Mouse (Mus musculus) adrenal gland, postnatal 25 days (tissue): ENCODE measurements around the gene Gba2. TPM values are rescaled to one million over a fixed set of nuclear protein-coding genes. Genes with fewer than 3 reads are reported as not detected.
"Not testable (repeated sequence)": the region's sequence is repeated elsewhere in the genome, so short reads cannot be mapped to it uniquely, and the experiment has no call there.

Source experiments
- DNase-seq: peaks from one replicate; pipeline ENCODE4 v3.0.0; 2021; ENCODE audit warnings: mixed read lengths
- long read RNA-seq: library from polyadenylated mRNA; stranded (forward); transcript quantifications from one replicate; pipeline ENCODE4 v2.0.0, GENCODE M21; 2021
- total RNA-seq: library from RNA; stranded (reverse); gene quantifications from 2 replicates; pipeline ENCODE4 v1.2.3, GENCODE M21; 2021

Gba2 gene
- 11.9 and 15.4 TPM in 2 replicates for total RNA-seq
- long read RNA-seq, transcript Gba2-201 (17 exons, 3,544 nt): major isoform, 27 of 37 reads
- long read RNA-seq, partial matches to known transcripts: 5 of 37 reads
- long read RNA-seq, other reads (novel, unspliced or antisense): 5 of 37 reads

- DNase-seq: peak; percentile 92
Measured at GRCm38 (mm10) chr4:43578376-43579204, at the start of gene Gba2, which contains the start of gene Rgp1. TSS of gene Gba2 (minus strand) at chr4:43578873. TSS of gene Rgp1 (plus strand) at chr4:43578715.

- DNase-seq: no peak
Measured at GRCm38 (mm10) chr4:43620146-43620778, 41.6 kb upstream of the Gba2 start.

DNA sequence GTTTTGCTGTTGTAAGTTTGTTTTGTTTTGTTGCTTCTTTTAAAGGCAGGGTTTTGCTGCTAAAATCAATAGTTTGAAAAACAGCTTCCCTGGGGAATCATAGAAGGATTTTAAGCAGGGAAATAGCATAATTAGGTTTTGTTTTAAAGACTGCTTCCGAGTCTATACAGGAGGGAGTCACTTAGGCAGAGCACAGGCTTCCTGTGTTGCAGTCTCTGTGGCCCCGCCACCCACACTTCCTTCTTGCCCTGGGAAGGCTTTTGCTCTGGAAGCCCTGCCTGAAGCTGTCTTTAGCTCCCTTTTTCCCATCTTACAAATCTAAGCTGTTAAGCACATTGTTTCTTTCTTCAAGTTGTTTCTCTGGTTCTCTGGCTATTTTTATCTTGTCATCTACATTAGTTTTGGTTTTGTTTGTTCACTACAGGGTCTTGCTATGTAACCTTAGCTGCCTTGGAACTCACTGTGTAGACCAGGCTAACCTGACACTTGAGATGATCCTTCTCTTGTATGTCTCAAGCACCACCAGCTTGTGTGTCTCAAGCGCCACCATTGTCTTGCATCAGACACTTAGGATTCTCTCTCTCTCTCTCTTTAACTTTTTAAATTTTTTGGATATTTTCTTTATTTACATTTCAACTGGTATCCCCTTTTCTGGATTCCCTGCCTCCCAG, 34.5 kb upstream of the Gba2 start:
- DNase-seq: no peak

DNA sequence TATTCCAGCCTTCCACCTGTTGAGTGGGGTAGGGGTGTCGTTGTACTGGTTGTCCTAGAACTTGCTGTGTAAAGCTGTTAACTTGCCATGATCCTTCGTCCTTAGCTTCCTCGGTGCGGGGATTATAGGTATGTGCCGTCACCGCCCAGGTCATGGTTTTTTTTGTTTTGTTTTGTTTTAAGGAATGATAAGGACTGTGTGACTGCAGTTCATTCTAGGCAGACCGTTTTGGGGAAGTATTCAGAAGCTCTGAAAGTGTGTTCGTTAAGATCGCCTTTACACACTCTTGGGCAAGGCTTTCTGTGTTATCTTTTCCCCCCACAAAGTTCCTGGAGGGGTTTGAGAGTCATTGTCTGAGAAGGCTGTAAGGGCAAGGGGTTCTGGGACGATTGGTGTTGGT, 33.9 kb upstream of the Gba2 start:
- no peak for DNase-seq

DNA sequence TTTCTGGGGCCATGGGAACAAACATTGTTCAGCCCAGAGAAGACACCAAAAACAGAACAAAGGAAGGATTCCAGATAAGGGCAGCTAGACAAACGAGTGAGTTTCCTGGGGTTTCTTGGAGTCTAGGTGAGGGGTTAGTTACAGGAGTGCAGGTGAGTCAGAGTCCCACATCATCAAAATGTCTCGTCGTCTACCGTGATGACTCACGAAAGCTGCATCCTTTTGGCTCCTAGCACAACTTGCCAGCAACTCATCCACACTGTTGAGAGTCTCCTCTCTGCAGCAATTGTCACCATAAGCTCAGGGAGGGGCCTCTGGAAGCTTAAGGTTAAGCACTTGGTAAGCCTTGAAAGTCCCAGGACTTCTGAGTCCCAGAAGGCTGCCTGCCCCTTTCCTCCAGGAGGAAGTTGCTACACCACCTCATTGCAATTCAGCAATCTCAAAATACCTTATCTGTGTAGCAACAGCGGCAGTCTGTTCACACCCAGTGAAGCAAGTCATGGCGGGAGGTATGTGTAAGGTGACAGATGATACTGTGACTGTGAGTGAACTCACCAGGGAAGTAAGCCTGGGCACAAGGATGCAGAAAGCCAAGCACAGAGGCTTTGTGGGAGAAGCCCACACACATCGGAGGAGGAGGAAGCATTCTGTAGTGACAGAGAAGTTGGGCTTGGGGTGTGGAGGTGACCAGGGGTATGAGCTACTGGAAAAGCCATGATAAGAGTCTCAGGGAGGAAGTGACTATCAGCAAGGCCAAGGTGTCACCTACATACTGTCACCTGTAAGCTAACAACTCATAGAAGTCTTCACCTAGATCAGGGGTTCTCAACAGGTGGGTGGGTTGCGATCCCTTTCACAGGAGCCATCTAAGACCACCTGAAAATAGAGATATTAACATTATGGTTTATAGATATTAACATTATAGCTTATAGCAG, 26.3 kb upstream of the Gba2 start:
- no peak for DNase-seq

- no peak for DNase-seq
Measured at GRCm38 (mm10) chr4:43604099-43604498, 25.4 kb upstream of the Gba2 start.

DNA sequence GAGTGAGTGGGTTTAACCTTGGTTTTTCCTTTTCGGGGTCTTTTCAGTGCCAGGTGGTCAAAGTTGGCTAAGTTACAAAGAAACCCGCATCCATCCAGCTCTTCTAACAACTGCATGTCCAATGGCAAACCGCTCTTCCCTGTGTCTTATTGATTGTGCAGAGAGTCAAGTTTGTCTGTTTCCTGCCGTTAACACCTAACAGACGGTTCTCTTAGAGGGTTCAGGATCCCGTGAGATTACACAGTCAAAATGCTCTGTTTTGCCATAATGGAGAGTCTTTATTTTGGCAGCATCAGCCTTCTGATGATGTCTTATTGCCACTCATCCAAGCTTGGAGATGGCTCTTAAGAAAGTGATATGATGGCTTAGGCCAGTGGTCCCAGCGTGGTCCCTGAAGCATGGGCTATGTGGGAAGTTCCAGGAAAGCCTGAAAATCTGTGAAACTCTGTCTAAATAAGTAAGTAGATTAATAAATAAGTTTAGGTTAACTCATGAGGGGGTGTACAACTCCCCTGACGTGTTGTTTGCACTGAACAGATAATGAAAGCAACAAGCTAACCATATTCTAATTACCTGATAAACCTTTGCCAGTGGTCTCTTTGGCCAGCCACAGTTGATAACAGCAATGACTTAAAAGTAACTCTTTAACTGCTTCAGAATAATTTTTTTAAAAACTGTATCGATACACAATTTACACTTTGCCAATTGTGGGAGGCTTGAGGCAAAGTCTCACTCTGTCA, 21.7 kb upstream of the Gba2 start:
- DNase-seq: no peak

- DNase-seq: no peak
Measured at GRCm38 (mm10) chr4:43598650-43599380, 20.1 kb upstream of the Gba2 start.

DNA sequence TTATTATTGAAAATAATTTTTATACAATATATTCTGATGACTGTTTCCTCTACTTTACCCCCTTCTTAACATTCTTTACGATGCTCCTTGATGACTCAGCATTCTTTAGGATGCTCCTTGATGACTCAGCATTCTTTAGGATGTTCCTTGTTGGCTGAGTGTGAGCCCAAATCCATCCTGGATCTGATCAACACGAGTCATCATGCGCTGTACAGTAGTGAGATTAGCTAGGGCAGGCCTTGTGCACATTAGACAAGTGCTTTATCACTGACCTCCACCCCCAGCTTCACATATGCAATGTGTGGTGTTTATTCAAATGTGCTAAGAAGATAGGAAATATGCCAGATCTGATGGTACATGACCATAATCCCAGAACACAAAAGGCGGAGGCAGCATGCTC, 19.5 kb upstream of the Gba2 start:
- DNase-seq: no peak

DNA sequence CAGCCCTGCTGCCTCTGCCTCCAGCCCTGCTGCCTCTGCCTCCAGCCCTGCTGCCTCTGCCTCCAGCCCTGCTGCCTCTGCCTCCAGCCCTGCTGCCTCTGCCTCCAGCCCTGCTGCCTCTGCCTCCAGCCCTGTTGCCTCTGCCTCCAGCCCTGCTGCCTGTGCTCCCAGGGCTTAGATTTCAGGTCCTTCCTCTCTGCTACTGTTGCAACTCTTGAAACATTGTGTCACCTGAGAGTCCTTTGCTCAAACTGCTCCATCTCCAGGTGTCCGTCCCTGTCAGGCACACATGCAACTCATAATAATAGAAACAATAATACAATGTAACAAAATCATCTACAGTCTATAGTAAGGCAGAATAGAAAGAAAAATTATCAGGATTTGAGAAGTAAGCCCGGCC, 17.9 kb upstream of the Gba2 start:
- not testable (repeated sequence) for DNase-seq

DNA sequence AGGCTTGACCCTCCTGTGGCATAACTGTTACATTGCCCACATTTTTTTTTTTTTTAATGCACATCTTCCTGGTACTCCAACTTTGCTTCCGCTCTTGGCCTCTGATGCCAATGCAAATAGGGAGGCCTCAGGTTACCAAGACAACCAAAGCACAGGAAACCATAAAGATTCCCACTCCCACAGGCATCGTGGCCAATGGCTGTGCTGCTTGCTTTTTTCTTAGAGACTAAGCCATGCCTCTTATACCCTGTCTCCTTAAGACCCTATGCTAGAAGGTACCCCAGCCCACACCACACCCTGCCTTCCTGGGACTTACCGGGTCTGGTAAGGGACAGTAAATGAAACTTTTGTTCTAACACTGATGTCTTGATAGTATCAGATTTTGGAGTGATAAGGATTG, 14.8 kb upstream of the Gba2 start:
- no peak for DNase-seq

DNA sequence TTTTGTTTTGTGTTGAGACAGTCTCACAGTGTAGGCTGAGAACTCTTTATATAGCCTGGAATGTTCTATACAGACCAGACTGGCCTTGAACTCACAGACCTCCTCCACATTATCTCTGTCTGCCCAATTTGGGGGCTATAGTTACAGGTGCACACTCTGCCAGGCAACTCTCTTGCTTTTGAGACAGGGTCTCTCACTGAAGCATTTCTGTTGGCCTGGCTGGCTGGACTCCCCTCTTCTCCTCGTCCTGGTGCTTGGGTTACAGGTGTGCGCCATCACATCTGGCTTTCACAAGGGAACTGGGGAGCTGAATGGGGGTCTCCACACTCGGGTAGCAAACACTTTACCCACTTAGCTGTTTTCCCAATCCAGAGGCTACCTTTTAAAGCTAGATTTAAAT, 13.3 kb upstream of the Gba2 start:
- no peak for DNase-seq

GRCm38 (mm10) chr4:43591543-43591942, 12.9 kb upstream of the Gba2 start:
- DNase-seq: no peak

DNA sequence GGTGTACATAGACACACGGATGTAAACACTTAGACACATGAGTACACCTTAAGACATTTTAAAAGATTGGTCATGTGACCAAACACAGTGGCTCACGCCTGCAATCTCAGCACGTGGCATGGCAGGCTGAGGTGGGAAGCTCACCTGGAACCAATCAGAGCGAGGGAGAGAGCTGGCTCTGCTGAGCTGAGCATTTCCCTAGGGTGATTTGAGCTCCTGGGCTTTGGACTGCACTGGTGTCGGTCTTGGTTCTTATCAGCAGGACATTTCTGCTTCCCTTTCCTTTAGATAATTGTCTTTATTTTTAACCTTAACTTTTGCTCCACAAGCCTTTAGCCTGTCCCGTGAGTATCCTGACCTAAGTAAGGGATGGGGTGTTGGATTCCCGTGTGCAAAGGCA, 9.0 kb upstream of the Gba2 start:
- DNase-seq: no peak

DNA sequence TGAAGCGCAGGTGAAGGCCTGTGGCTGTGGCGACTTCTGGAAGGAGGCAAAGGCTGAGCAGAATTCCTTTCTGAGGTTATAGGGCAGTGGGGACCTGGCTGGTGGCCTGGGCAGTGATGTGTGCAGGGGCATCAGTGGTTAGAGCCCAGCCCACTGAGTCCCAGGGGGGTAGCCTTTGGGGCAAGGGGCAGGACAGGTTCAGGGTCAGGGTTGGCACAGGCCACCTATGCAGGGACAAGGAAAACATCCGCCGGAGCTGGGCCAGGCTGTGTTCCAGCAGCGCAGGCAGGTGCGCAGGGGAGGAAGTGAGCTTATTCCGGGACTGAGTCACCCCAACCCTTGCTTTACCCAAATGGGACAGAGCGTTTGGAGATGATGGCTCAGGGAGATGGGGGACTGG, 7.7 kb upstream of the Gba2 start:
- peak; percentile 54 for DNase-seq

DNA sequence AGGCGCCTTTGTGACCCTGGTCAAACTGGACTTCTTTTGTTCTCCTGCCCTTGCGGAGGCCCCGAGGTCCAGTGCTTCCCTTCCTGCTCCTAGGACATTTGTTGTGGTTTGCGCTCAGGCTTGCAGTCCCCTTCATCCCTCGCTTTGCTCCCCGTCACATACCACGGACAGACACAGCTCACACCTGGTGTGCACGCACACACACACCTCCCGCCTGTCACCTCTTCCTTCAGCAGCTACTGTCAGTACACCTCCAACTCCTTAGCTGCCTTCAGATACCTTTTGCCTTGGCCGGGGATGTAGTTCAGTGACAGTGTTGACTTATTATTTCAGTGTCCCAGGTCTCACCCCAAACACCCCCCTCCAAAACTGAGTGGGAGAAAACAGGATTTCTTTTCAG, 7.0 kb upstream of the Gba2 start:
- no peak for DNase-seq

- peak; percentile 41 for DNase-seq
Measured at GRCm38 (mm10) chr4:43584444-43585416, 6.1 kb upstream of the Gba2 start, which contains the start of gene Msmp. TSS of gene Msmp (minus strand) at chr4:43584494.

DNA sequence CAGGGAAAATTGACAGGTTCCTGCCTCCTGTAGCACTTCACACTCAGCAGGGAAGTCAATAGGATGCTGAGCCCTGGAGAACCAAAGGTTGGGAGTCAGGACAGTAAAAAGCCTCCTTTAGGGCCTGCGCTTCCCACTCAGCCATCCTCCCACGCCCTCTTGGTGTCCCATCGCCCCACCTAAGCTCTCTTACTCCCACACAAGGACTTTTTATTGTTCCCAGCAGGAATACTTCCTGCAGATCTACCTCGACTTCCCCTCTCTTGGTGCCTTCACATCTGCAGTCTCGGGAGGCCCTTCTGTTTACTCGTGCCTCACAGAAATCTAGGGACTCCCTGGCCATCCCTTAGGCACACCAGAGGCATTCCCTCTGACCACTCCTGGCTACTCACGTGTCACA, 4.7 kb upstream of the Gba2 start:
- DNase-seq: no peak

GRCm38 (mm10) chr4:43582241-43582640, 3.6 kb upstream of the Gba2 start:
- no peak for DNase-seq
